Mouse (Mus musculus) heart, adult 2 months (tissue): ENCODE results near the gene Bud13.

Experiments
- CTCF ChIP-seq: fragments of 200-600 bp; IDR thresholded peaks from 2 replicates; pipeline ENCODE4 v1.8.1; 2022; ENCODE audit warnings: antibody characterized with exemption, mild to moderate bottlenecking, moderate library complexity
- EP300 ChIP-seq: fragments of 200-500 bp; IDR thresholded peaks from 2 replicates; pipeline ENCODE4 v1.6.1; 2011; ENCODE audit warnings: low read depth, low read length, control low read depth; ENCODE audit not compliant: insufficient read depth
- POLR2A ChIP-seq: fragments of 200-500 bp; IDR thresholded peaks from 2 replicates; pipeline ENCODE4 v1.6.1; 2011; ENCODE audit warnings: mild to moderate bottlenecking, low read depth, low read length, control low read depth; ENCODE audit not compliant: insufficient read depth

GRCm38 (mm10) chr9:46268343-46268873 is 14.4 kb upstream of the Bud13 start, which contains the start of gene Apoa5:
- no peak for TF ChIP-seq CTCF
- TF ChIP-seq POLR2A: no peak
- TF ChIP-seq EP300: no peak
